Mouse (Mus musculus): ENCODE results near the gene Gm10645.
A peak's percentile ranks its signal among the peaks of the same experiment; 100 is the strongest.

Gm10645 gene

DNA sequence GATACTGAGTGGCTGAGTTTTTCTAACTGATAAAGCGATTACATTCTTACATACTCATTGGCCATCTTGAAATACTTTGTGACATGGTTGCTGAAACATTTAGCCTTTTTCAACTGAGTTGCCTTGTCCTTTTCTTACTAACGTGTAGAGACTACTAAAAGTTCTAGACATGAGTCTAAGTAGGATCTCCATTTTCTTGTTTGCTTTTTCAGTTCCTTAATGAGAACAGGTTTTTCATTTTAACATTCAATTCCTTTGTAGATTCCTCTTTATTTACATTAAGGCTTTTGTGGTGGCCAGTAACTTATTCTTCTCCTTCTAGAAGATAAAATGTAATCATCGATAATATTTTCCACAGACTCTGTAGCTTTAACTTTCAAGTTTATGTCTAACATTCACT, 3.2 kb upstream of the Gm10645 start:
- no peak for ATAC-seq (ENCODE audit: low TSS enrichment)

DNA sequence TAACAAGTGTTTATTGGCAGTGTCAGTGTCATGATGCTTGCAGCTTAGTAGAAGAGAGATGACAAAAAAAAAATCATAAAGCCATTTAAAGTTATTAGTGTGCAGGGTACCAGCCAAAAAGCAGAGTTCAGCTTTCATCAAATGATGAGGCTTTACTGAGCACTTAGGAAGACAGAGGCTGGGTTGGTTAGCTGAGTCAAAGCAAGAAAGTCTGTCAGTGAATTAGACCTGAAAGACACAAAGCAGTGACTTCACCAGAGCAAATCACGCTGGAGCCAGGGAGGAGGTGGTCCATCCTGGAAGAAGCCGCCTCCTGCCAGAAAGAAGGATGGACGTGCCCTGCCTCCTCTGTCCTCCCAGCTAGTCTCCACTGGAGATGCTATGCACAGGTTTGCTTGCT, 2.0 kb upstream of the Gm10645 start:
- ATAC-seq (ENCODE audit: low TSS enrichment) = no peak

DNA sequence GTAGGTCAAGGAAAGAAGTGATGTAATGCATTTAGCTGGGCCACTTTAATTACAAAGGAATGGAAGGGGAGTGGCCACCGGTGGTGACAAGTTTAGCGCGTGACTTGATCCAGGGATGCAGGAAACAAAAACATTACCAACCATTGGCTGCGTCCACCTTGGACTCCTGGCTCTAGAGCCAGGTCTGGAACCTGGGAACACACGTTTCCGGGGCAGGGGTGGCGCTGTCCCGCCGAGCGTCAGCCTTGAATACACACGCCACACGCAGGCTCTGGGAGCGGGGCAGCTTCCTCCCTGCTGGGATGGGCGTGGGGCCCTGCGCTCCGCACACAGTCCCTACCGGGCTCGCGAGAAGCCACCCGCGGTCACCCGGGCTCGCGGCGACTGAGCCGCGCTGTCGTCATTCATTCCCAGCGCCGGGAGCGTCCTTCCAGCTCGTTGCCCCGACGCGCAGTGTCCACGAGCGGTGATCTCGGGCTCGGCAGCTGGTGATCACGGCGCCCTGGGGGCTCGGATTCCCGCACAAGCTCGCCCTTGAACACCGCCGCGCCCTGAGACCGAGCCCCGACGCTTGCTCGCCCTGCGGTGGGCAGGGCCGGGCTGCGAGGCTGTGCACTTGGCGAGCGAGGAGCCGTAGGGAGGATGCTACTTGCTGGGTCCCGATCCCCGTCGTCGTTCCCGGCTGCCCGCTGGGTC, 587 bp downstream of the Gm10645 start, which contains the start of gene Tbc1d9:
Gene Tbc1d9, plus strand, starts transcription at position 118 of the 696 bp plus-strand sequence.
- peak; percentile 86 for ATAC-seq (ENCODE audit: low TSS enrichment)

- ATAC-seq (ENCODE audit: low TSS enrichment) = no peak
Measured at GRCm38 (mm10) chr8:83160613-83161012, 5.4 kb downstream of the Gm10645 start.

DNA sequence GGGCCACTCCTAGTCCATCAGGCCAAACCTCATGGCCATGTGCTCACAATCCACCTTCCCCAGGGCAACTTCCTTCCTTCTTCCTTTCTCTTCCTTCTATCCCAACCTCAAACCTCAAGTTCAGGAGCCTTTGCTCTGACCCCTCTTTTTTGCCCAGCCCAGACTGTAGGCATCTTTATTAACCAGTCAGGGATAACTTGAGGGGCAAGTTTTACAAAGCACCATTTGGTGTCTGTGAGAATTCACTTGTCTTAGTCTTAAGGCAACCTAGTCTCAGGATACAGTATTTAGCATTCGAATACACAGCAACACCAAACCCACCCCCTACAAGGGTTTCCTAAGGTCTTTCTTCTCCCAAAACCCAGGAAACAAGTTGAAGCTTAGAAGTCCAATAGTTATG, 6.4 kb downstream of the Gm10645 start:
- no peak for ATAC-seq (ENCODE audit: low TSS enrichment)

GRCm38 (mm10) chr8:83158971-83159370, 7.0 kb downstream of the Gm10645 start:
- ATAC-seq (ENCODE audit: low TSS enrichment) = no peak

GRCm38 (mm10) chr8:83155110-83155509, 10.9 kb downstream of the Gm10645 start:
- peak; percentile 63 for ATAC-seq (ENCODE audit: low TSS enrichment)

- ATAC-seq (ENCODE audit: low TSS enrichment) = 0 out of 2 replicates have a peak, but pooled peaks have one; percentile 35
Measured at GRCm38 (mm10) chr8:83152470-83152869, 13.5 kb downstream of the Gm10645 start.

DNA sequence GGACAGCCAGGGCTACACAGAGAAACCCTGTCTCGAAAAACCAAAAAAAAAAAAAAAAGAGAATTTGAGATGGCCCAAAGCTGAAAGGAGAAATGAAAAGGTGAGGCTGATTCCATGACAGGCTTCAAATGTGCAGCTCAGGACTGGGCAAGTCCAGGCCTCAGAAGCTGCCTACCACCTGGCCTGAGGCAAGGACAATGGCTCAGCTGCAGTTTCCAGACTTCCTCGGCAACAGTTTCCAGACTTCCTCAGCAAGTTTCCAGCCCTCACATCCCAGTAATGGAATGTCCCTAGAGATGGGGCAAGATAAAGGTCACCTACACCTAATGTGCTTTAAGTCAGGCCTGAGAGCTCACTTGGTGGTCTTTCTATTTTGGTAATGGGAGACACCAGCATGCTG, 13.9 kb downstream of the Gm10645 start:
- ATAC-seq (ENCODE audit: low TSS enrichment) = no peak

DNA sequence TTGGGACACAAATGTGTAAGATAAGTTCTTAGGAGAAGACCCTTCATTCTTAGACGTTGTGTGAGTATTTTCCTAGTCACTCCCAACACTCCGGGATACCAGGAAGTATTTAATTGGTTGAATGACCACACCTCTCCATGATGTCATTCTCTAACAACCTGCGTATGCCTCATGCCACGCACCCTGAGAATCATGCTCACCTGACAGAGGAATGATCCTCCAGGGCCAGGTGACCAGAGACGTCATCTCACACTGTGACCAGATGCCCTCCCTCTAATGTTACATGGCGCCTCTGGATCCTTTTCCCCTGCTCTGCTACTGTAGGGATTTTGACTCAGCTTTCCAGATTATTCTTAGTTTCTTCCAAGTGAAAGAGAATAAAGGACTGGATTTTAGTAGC, 16.8 kb downstream of the Gm10645 start:
- no peak for ATAC-seq (ENCODE audit: low TSS enrichment)

GRCm38 (mm10) chr8:83145421-83145820, 20.5 kb downstream of the Gm10645 start:
- ATAC-seq (ENCODE audit: low TSS enrichment) = no peak

GRCm38 (mm10) chr8:83144601-83145000, 21.4 kb downstream of the Gm10645 start:
- ATAC-seq (ENCODE audit: low TSS enrichment) = no peak

- no peak for ATAC-seq (ENCODE audit: low TSS enrichment)
Measured at GRCm38 (mm10) chr8:83141358-83141757, 24.6 kb downstream of the Gm10645 start.

- no peak for ATAC-seq (ENCODE audit: low TSS enrichment)
Measured at GRCm38 (mm10) chr8:83140701-83141111, 25.3 kb downstream of the Gm10645 start.

GRCm38 (mm10) chr8:83140068-83140467, 25.9 kb downstream of the Gm10645 start:
- peak; percentile 52; the same call in 1 of the 2 replicates for ATAC-seq (ENCODE audit: low TSS enrichment)

DNA sequence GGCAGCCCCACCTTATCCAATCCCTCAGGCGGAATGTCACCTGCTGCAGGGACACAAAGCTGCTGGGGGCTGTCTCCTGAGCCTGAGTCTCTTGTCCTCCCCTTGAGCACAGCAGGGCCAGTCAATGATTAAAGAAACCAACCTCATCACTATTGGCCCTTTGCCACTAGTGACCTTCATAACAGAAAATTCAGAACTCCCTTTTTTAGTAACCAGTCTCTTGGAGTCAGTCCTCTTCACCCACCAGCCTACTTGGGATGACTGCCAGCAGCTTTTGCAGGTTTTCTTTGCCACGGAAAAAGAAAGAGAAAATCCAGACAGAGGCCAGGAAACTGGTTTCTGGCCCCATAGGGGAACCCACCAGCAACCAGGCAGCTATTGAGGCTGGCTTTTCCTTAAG, 30.9 kb downstream of the Gm10645 start:
- ATAC-seq (ENCODE audit: low TSS enrichment) = peak; percentile 56

All from frontal cortex, adult (tissue).